Mouse (Mus musculus) splenic B cell, adult 2 months (primary cell): ENCODE data around the gene Sgca.

Experiments
- DNase-seq: peaks from one replicate; pipeline ENCODE4 v3.0.0-alpha.2; 2011; ENCODE audit warnings: low read depth, low spot score
- H3K27me3 ChIP-seq: 2 replicates; pipeline ENCODE4 v1.6.1; 2012; ENCODE audit warnings: mild to moderate bottlenecking, low read length, moderate library complexity, mixed read lengths; ENCODE audit not compliant: control insufficient read depth, poor library complexity, insufficient read depth, severe bottlenecking
- H3K36me3 ChIP-seq: 2 replicates; pipeline ENCODE4 v1.6.1; 2012; ENCODE audit warnings: mild to moderate bottlenecking, low read length, moderate library complexity, mixed read lengths; ENCODE audit not compliant: control insufficient read depth, poor library complexity, insufficient read depth, severe bottlenecking

Gene Sgca

DNA sequence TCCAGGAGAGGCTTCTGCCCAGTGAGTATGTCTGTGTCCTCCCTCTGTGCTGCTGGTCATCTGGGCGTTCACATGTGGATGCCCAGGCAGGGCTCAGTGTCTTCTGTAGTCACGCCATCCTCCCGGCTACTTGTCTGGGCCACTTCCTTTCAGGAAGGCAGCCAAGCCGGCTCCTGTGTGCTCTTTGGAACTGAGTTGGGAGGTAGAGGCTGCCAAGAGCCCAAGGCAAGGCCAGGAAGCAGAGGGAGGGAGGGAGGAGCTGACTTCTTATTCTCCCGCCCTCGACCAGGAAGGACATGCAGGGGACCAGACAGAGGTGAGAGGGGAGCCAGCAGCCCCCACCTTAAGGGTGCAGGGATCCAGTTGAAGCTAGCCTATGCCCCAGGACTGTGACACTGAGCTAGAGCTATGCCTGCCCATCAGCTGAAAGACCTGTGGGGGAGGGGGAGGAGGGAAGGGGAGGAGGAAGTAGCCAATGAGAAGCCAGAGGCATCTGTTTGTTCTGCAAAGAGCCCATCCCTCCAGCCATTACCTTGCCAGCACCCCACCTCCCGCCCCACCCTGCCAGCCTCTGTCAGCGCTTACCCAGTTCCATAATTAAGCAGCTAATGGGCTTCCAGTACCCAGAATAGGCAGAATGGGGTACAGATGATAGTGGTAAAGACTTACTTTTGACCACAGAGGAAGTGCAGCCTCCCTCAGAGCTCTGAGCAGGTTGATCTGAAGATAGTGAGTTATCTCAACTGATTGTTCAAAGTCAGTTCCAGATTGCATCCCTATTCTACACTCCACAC, 17.9 kb downstream of the Sgca start:
- DNase-seq = no peak
- no peaks in the 10 kb centered on the region for H3K27me3 ChIP-seq
- no peaks in the 10 kb centered on the region for H3K36me3 ChIP-seq

DNA sequence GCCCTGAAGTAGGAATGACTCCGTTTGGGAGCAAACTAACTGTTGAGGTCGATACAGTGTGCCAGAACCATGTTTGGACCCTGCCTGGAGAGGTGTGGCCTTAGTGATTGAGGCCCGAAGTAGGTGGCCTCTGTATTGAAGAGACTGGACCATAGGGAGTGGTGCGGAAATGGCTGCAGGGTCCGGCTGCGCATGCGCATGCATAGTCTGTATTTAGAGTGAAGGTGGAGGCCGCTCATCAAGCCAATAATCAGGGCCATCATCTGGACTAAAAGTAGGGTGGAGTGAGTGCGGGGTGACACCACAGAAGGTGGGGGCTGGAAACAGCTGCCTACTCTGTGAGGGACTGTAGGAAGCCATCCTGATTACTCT, 18.4 kb downstream of the Sgca start:
- no peaks in the 10 kb centered on the region for H3K27me3 ChIP-seq
- DNase-seq = no peak
- no peaks in the 10 kb centered on the region for H3K36me3 ChIP-seq

- H3K36me3 ChIP-seq = no peaks in the 10 kb centered on the region
- no peak for DNase-seq
- no peaks in the 10 kb centered on the region for H3K27me3 ChIP-seq
Observed at GRCm38 (mm10) chr11:94955103-94955502, 21.0 kb downstream of the Sgca start.

- Histone ChIP-seq H3K27me3 (no peaks in the 10 kb centered on the region), H3K36me3 (no peaks in the 10 kb centered on the region)
- DNase-seq = no peak
Observed at GRCm38 (mm10) chr11:94952169-94952568, 24.0 kb downstream of the Sgca start.

GRCm38 (mm10) chr11:94945236-94945635, 30.9 kb downstream of the Sgca start:
- no peak for DNase-seq
- no peaks in the 10 kb centered on the region for H3K27me3 ChIP-seq
- H3K36me3 ChIP-seq = no peaks in the 10 kb centered on the region

DNA sequence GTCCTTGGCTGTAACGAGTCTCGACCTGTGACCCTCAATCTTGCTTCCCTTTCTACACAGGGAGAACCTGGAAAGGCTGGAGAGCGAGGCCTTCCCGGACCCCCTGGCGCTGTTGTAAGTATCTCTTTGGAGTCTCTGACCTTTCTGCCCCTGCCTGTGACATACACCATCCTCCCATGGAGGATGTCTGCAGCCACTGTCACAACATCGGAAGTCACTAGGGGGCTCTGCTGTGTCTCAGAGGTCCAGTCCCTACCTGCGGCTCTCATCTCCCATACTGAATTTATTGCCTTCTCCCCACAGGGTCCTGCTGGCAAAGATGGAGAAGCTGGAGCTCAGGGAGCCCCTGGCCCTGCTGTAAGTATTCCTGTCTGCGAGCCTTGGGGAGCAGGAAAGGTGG, 31.8 kb downstream of the Sgca start:
- no peaks in the 10 kb centered on the region for H3K36me3 ChIP-seq
- DNase-seq = no peak
- no peaks in the 10 kb centered on the region for H3K27me3 ChIP-seq

DNA sequence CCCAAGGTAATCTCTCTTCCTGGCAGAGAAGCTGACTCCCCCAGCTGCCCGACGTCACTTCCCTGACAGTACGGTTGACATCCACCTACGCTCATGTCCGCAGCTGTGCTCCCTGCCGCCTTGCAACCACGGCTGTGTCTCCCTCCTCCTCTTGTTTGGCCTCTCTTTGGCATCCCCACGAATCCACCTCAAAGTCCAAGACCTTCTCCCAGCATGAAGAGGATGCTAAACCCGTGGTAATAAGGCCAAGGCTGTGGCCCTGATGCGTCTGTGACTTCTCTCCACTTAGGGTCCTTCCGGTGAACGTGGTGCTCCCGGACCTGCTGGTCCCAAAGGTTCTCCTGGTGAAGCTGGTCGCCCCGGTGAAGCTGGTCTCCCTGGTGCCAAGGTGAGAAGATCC, 33.1 kb downstream of the Sgca start:
- Histone ChIP-seq H3K36me3 (no peaks in the 10 kb centered on the region), H3K27me3 (no peaks in the 10 kb centered on the region)
- no peak for DNase-seq

- peak; percentile 60 for DNase-seq
- Histone ChIP-seq H3K27me3 (no peaks in the 10 kb centered on the region), H3K36me3 (no peaks in the 10 kb centered on the region)
Observed at GRCm38 (mm10) chr11:94942282-94943023, 33.7 kb downstream of the Sgca start.

DNA sequence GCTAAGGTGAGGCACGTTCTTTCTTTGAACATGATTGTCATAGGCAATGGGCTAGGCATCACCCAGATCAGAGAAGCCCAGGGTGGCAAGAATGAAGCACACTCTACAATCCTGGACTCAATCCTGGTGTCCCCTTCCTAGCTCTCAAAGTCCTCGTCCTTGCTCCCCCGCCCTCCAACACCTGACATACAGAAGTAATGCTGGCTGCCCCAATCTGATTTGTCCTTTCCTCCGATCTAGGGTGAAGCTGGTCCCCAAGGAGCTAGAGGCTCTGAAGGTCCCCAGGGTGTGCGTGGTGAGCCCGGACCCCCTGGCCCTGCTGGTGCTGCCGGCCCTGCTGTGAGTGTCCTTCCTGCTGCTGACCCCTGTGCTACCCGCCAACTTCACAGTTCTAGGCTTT, 34.4 kb downstream of the Sgca start:
- Histone ChIP-seq H3K36me3 (no peaks in the 10 kb centered on the region), H3K27me3 (no peaks in the 10 kb centered on the region)
- no peak for DNase-seq

DNA sequence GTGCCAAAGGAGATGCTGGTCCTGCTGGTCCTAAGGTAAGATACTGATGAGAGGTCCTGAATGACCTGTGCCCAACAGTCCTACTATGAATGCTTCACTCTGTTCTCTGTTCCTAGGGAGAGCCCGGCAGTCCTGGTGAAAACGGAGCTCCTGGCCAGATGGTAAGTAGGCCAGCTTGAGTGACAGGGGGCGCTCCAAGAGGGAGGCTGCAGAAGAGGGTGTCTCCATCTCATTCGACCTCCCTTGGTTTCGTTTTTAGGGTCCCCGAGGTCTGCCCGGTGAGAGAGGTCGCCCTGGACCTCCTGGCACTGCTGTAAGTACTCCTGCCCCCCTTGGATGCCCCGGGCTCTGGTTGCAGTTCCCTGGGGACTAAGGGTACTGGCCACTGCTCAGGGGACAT, 35.0 kb downstream of the Sgca start:
- H3K27me3 ChIP-seq = no peaks in the 10 kb centered on the region
- H3K36me3 ChIP-seq = no peaks in the 10 kb centered on the region
- DNase-seq = no peak

DNA sequence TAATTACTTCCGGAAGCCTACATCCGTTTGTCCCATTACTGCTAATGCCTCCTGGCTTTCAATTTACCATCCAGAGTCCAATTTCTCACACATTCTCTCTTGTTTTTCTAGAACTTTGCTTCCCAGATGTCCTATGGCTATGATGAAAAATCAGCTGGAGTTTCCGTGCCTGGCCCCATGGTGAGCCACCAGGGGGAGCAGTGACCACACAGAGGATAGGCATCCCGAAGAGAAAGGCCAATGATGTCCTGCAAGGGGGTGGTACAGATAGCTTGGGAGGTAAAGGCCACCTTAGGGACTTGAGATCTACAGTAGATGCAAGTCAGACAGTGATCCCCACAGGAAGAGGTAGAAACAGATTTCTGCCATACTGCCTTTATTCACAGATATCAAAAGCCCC, 36.8 kb downstream of the Sgca start:
- DNase-seq = peak; percentile 65
- Histone ChIP-seq H3K36me3 (no peaks in the 10 kb centered on the region), H3K27me3 (no peaks in the 10 kb centered on the region)

DNA sequence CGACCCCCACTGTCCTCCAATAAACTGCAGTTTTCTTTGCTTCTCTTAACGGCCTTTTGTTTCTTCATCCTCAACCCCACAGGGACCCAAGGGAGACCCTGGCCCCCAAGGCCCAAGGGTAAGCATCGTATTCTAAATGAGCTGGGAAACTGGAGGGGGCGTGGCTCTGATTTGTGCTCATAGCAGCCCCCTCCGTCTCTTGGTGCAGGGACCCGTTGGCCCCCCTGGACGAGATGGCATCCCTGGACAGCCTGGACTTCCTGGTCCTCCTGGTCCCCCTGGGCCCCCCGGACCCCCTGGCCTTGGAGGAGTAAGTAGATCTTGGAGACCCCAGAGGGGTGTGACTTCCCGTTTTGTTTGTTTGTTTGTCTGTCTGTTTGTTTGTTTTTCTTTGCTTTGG, 37.8 kb downstream of the Sgca start:
- Histone ChIP-seq H3K27me3 (no peaks in the 10 kb centered on the region), H3K36me3 (no peaks in the 10 kb centered on the region)
- DNase-seq = no peak

GRCm38 (mm10) chr11:94937787-94938186, 38.3 kb downstream of the Sgca start:
- DNase-seq = peak; percentile 21
- no peaks in the 10 kb centered on the region for H3K36me3 ChIP-seq
- no peaks in the 10 kb centered on the region for H3K27me3 ChIP-seq

- DNase-seq = no peak
- H3K27me3 ChIP-seq = no peaks in the 10 kb centered on the region
- no peaks in the 10 kb centered on the region for H3K36me3 ChIP-seq
Observed at GRCm38 (mm10) chr11:94937335-94937781, 38.8 kb downstream of the Sgca start.

DNA sequence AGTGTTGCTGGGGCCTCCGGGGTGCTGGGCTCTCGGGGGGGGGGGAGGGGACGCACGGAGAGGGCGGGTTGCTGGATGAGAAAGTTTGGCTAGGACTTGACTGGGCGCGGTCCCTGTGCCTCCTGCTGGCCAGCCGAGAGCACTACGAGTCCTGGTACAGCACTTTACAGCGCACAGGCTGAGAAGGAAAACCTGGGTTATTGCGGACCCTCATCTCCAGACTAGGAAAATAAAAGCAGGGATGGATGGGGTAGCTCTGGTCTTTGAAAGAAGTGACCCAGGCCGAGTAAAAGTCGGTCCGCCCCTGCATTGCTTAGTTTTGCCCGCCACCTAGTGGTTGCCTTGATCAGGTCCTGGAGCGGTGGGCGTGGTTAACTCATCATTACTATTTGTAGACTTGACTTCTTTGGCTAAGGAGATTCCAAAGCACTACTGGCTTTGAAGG, 39.3 kb downstream of the Sgca start:
- DNase-seq = peak; percentile 82
- Histone ChIP-seq H3K36me3 (no peaks in the 10 kb centered on the region), H3K27me3 (no peaks in the 10 kb centered on the region)
